Mouse (Mus musculus) G1E (cell line): Measurements from ENCODE around the gene Bscl2. TPM values are rescaled to one million over a fixed set of nuclear protein-coding genes. Genes with fewer than 3 reads are reported as not detected.

Experiments used
- ATAC-seq: 2 replicates; pipeline ENCODE4 v1.8.0; 2016; ENCODE audit warnings: mild to moderate bottlenecking; ENCODE audit not compliant: insufficient number of reproducible peaks, poor library complexity, low FRiP score, severe bottlenecking; ENCODE audit errors: extremely low read depth
- DNase-seq: peaks from one replicate; pipeline ENCODE4 v3.0.0; 2012; ENCODE audit warnings: low spot score
- H3K27me3 ChIP-seq: 2 replicates; pipeline ENCODE4 v1.6.1; 2012; ENCODE audit warnings: mild to moderate bottlenecking, low read length, inconsistent platforms; ENCODE audit not compliant: insufficient read depth
- H3K36me3 ChIP-seq: replicated peaks from 2 replicates; pipeline ENCODE3; 2012; ENCODE audit warnings: mild to moderate bottlenecking, inconsistent platforms
- H3K4me1 ChIP-seq: 2 replicates; pipeline ENCODE4 v1.6.1; 2012; ENCODE audit warnings: low read depth, low read length, inconsistent platforms, mixed read lengths; ENCODE audit not compliant: insufficient read depth
- H3K4me3 ChIP-seq: 2 replicates; pipeline ENCODE4 v1.5.1; 2012; ENCODE audit warnings: low read depth, mild to moderate bottlenecking, inconsistent platforms, low read length, moderate library complexity, mixed read lengths
- H3K9me3 ChIP-seq: replicated peaks from 2 replicates; pipeline ENCODE4 v1.6.1; 2012; ENCODE audit warnings: inconsistent platforms
- CTCF ChIP-seq: IDR thresholded peaks from 2 replicates; pipeline ENCODE4 v1.5.1; 2012; ENCODE audit warnings: low read depth, low read length, inconsistent platforms, mixed read lengths
- GATA1 ChIP-seq: IDR thresholded peaks from 2 replicates; pipeline ENCODE4 v1.6.1; 2012; ENCODE audit warnings: borderline replicate concordance, low read length, inconsistent platforms, mixed read lengths
- GATA2 ChIP-seq: IDR thresholded peaks from 2 replicates; pipeline ENCODE4 v1.6.1; 2012; ENCODE audit warnings: low read depth, low read length, inconsistent platforms, borderline replicate concordance
- POLR2AphosphoS5 ChIP-seq: IDR thresholded peaks from 2 replicates; pipeline ENCODE4 v1.6.1; 2012; ENCODE audit warnings: low read depth, low read length, inconsistent platforms; ENCODE audit not compliant: insufficient replicate concordance
- TAL1 ChIP-seq: conservative IDR thresholded peaks from 2 replicates; pipeline ENCODE4 v1.6.1; 2012; ENCODE audit warnings: low read depth, low read length, inconsistent platforms, mixed read lengths
- polyA plus RNA-seq: library from polyadenylated mRNA; stranded (reverse); fragments of >175 nt; gene quantifications from 2 replicates; pipeline ENCODE4 v1.2.3, GENCODE M21; 2012
- total RNA-seq, 2 experiments: library from RNA; stranded (forward) in 1 of 2; stranded (reverse) in 1 of 2; fragments of 200-1000 nt in 1 of 2; fragments of >200 nt in 1 of 2; fragmentation: Nextera tagmentation in 1 of 2; gene quantifications; 2 replicates each; pipeline ENCODE4 v1.2.3; 2014 to 2017

The Bscl2 gene
- 17.0 and 20.5 TPM in 2 replicates for total RNA-seq (2014; fragmentation: Nextera tagmentation)
- 5.5 and 6.6 TPM in 2 replicates for total RNA-seq (2017)
- polyA plus RNA-seq, result 6.5 and 9.0 TPM in 2 replicates

- TF ChIP-seq POLR2AphosphoS5, result no peak
- no peak for TF ChIP-seq TAL1
- TF ChIP-seq GATA1, result no peak
- TF ChIP-seq CTCF, result no peak
- no peak for TF ChIP-seq GATA2
- H3K27me3 ChIP-seq, result no peaks in the 10 kb centered on the region
- no peak for DNase-seq
- no peaks in the 10 kb centered on the region for H3K9me3 ChIP-seq
- ATAC-seq, result no peak
- no peak within 1 kb of the TSS for H3K4me3 ChIP-seq
- H3K36me3 ChIP-seq, result peaks cover 97% of the 10 kb centered on the region
- peaks cover 6% of the 10 kb centered on the region; the same call in 1 of the 2 replicates for H3K4me1 ChIP-seq
Measured at GRCm38 (mm10) chr19:8837251-8837791, at the start of gene Bscl2. Gene Bscl2, plus strand, starts transcription at chr19:8837467.

GRCm38 (mm10) chr19:8788521-8788920, 48.7 kb upstream of the Bscl2 start:
- TF ChIP-seq GATA2, result no peak
- no peak for TF ChIP-seq CTCF
- no peak for TF ChIP-seq GATA1
- no peak for TF ChIP-seq TAL1
- TF ChIP-seq POLR2AphosphoS5, result no peak
- Histone ChIP-seq H3K4me1 (peaks cover 34% of the 10 kb centered on the region), H3K27me3 (no peaks in the 10 kb centered on the region), H3K4me3 (no peak overlapping the region), H3K36me3 (peaks cover 45% of the 10 kb centered on the region), H3K9me3 (peaks cover 5% of the 10 kb centered on the region)
- DNase-seq (no peak), ATAC-seq (no peak)

- ATAC-seq (no peak), DNase-seq (no peak)
- Histone ChIP-seq H3K9me3 (peaks cover 8% of the 10 kb centered on the region), H3K4me3 (no peak overlapping the region), H3K4me1 (peaks cover 28% of the 10 kb centered on the region), H3K36me3 (peaks cover 45% of the 10 kb centered on the region), H3K27me3 (no peaks in the 10 kb centered on the region)
- no peak for TF ChIP-seq POLR2AphosphoS5
- no peak for TF ChIP-seq GATA2
- TF ChIP-seq TAL1, result no peak
- TF ChIP-seq CTCF, result no peak
Measured at GRCm38 (mm10) chr19:8789171-8789570, 48.1 kb upstream of the Bscl2 start.

GRCm38 (mm10) chr19:8790171-8790570, 47.1 kb upstream of the Bscl2 start:
- no peak overlapping the region for H3K4me3 ChIP-seq

GRCm38 (mm10) chr19:8798264-8798946, 38.9 kb upstream of the Bscl2 start, which contains the start of gene Polr2g:
Gene Polr2g, minus strand, starts transcription at chr19:8798577.
- peak within 1 kb of the TSS; percentile 85 for H3K4me3 ChIP-seq
- H3K4me1 ChIP-seq, result peaks cover 44% of the 10 kb centered on the region
- H3K9me3 ChIP-seq, result peaks cover 4% of the 10 kb centered on the region
- ATAC-seq (peak; percentile 57), DNase-seq (peak; percentile 48)
- TF ChIP-seq POLR2AphosphoS5 (0 out of 2 replicates have a peak, but pooled peaks have one; percentile 32), CTCF (no peak)
- no peaks in the 10 kb centered on the region for H3K27me3 ChIP-seq
- peaks cover 38% of the 10 kb centered on the region for H3K36me3 ChIP-seq

More at GRCm38 (mm10) chr19:8790171-8790570, 47.1 kb upstream of the Bscl2 start:
- H3K36me3 ChIP-seq, result peaks cover 47% of the 10 kb centered on the region
- no peak for DNase-seq
- peaks cover 18% of the 10 kb centered on the region for H3K4me1 ChIP-seq
- peaks cover 8% of the 10 kb centered on the region for H3K9me3 ChIP-seq
- no peak for ATAC-seq
- no peaks in the 10 kb centered on the region for H3K27me3 ChIP-seq
- no peak for TF ChIP-seq TAL1
- TF ChIP-seq POLR2AphosphoS5, result no peak
- no peak for TF ChIP-seq CTCF
- no peak for TF ChIP-seq GATA1
- TF ChIP-seq GATA2, result no peak

- ATAC-seq (no peak), DNase-seq (no peak)
- Histone ChIP-seq H3K4me1 (peaks cover 49% of the 10 kb centered on the region), H3K27me3 (no peaks in the 10 kb centered on the region), H3K4me3 (peak overlapping the region; percentile 85; the same call in 1 of the 2 replicates), H3K36me3 (peaks cover 38% of the 10 kb centered on the region), H3K9me3 (0 out of 2 replicates have a peak, but pooled peaks cover 2% of the 10 kb centered on the region)
- TF ChIP-seq GATA1, result no peak
- TF ChIP-seq CTCF, result no peak
- TF ChIP-seq TAL1, result no peak
- no peak for TF ChIP-seq POLR2AphosphoS5
- TF ChIP-seq GATA2, result no peak
Measured at GRCm38 (mm10) chr19:8798947-8799315, 38.3 kb upstream of the Bscl2 start.
